ENCODE assay signal across 24 mouse cellular contexts in genomic region chr14:71895468-71895867, GRCm38 (mm10).
"Had no signal": no experiment of that assay in that cellular context is flagged by ENCODE, and none has a peak within 500 bp of the region (broad histone marks: within the 10 kb centered on the region; RNA-seq: fewer than 3 reads in every experiment).

No protein-coding gene starts in this region.

- H3K27me3 ChIP-seq: intestine, embryonic 15.5 days; kidney, embryonic 15.5 days; liver, embryonic 12.5 days; liver, embryonic 15.5 days; lung, embryonic 15.5 days; megakaryocyte, embryonic 14.5 days; midbrain, embryonic 13.5 days; neural tube, embryonic 12.5 days; stomach, embryonic 15.5 days had no signal

- H3K9me3 ChIP-seq: intestine, embryonic 15.5 days; kidney, embryonic 15.5 days; limb, embryonic 13.5 days; liver, embryonic 12.5 days; liver, embryonic 15.5 days; lung, embryonic 15.5 days; megakaryocyte, embryonic 14.5 days; midbrain, embryonic 10.5 days; midbrain, embryonic 13.5 days; neural tube, embryonic 12.5 days; stomach, embryonic 15.5 days had no signal

- H3K36me3 ChIP-seq: intestine, embryonic 15.5 days; kidney, embryonic 15.5 days; limb, embryonic 13.5 days; liver, embryonic 12.5 days; liver, embryonic 15.5 days; lung, embryonic 15.5 days; midbrain, embryonic 10.5 days; midbrain, embryonic 13.5 days; neural tube, embryonic 12.5 days; stomach, embryonic 15.5 days had no signal

- DNase-seq: kidney, adult 11 months; kidney, adult 8-10 months; kidney, postnatal 10 days; kidney, postnatal 36 days; layer of hippocampus, postnatal 36 days; liver; lung, adult 18-20 months; lung, postnatal 10 days; lung, postnatal 36 days; retina, postnatal 1 day; spleen, adult 18-20 months; thymus, postnatal 25 days had no signal

- H3K4me1 ChIP-seq: intestine, embryonic 15.5 days; kidney, embryonic 15.5 days; liver, embryonic 12.5 days; liver, embryonic 15.5 days; lung, embryonic 15.5 days; megakaryocyte, embryonic 14.5 days; midbrain, embryonic 10.5 days; midbrain, embryonic 13.5 days; neural tube, embryonic 12.5 days; stomach, embryonic 15.5 days had no signal

- H3K9ac ChIP-seq: intestine, embryonic 15.5 days; kidney, embryonic 15.5 days; limb, embryonic 13.5 days; liver, embryonic 12.5 days; liver, embryonic 15.5 days; lung, embryonic 15.5 days; midbrain, embryonic 13.5 days; neural tube, embryonic 12.5 days; stomach, embryonic 15.5 days had no signal

- H3K4me2 ChIP-seq: intestine, embryonic 15.5 days; kidney, embryonic 15.5 days; limb, embryonic 13.5 days; liver, embryonic 12.5 days; liver, embryonic 15.5 days; lung, embryonic 15.5 days; midbrain, embryonic 13.5 days; neural tube, embryonic 12.5 days; stomach, embryonic 15.5 days had no signal

- ATAC-seq: intestine, embryonic 15.5 days; liver, embryonic 12.5 days; midbrain, embryonic 13.5 days; midbrain, embryonic 16.5 days had no signal

- H3K27ac ChIP-seq: intestine, embryonic 15.5 days; kidney, embryonic 15.5 days; limb, embryonic 13.5 days; liver, embryonic 12.5 days; liver, embryonic 15.5 days; lung, embryonic 15.5 days; midbrain, embryonic 10.5 days; midbrain, embryonic 13.5 days; neural tube, embryonic 12.5 days; stomach, embryonic 15.5 days had no signal

- H3K4me3 ChIP-seq: intestine, embryonic 15.5 days; kidney, embryonic 15.5 days; limb, embryonic 13.5 days; liver, embryonic 12.5 days; liver, embryonic 15.5 days; lung, embryonic 15.5 days; megakaryocyte, embryonic 14.5 days; midbrain, embryonic 10.5 days; midbrain, embryonic 13.5 days; neural tube, embryonic 12.5 days; stomach, embryonic 15.5 days had no signal
